Mouse (Mus musculus) heart, adult 8-10 months (tissue): ENCODE data around the gene Cacna1c. TPM values are rescaled to one million over a fixed set of nuclear protein-coding genes. Genes with fewer than 3 reads are reported as not detected.
A peak's percentile ranks its signal among the peaks of the same experiment; 100 is the strongest.

ENCODE experiments used
- DNase-seq: peaks from one replicate; pipeline ENCODE4 v3.0.0; 2022; ENCODE audit warnings: low spot score
- total RNA-seq, 4 experiments: library from RNA; stranded (reverse); gene quantifications; 2 replicates each; pipeline ENCODE4 v1.2.4; 2022

Gene Cacna1c
- total RNA-seq, 4 experiments from 2014 or later, result 227 to 263 (median 245) TPM

- no peak for DNase-seq
These were observed 337.8 kb downstream of the Cacna1c start for GRCm38 (mm10) chr6:118858431-118858830.

- DNase-seq, result no peak
These were observed 344.1 kb downstream of the Cacna1c start for GRCm38 (mm10) chr6:118852131-118852530.

- no peak for DNase-seq
These were observed 345.1 kb downstream of the Cacna1c start for GRCm38 (mm10) chr6:118851086-118851485.

- no peak for DNase-seq
These were observed 347.6 kb downstream of the Cacna1c start for GRCm38 (mm10) chr6:118848640-118849039.

GRCm38 (mm10) chr6:118847751-118848150 lies 348.5 kb downstream of the Cacna1c start:
- no peak for DNase-seq

- DNase-seq, result no peak
These were observed 350.4 kb downstream of the Cacna1c start for GRCm38 (mm10) chr6:118845829-118846228.

GRCm38 (mm10) chr6:118845180-118845579 lies 351.0 kb downstream of the Cacna1c start:
- DNase-seq, result no peak

GRCm38 (mm10) chr6:118843566-118843965 lies 352.7 kb downstream of the Cacna1c start:
- DNase-seq, result no peak

- DNase-seq, result no peak
These were observed 354.3 kb downstream of the Cacna1c start for GRCm38 (mm10) chr6:118841892-118842291.

- no peak for DNase-seq
These were observed 357.0 kb downstream of the Cacna1c start for GRCm38 (mm10) chr6:118838919-118839915.

GRCm38 (mm10) chr6:118836693-118837092 lies 359.5 kb downstream of the Cacna1c start:
- DNase-seq, result no peak

GRCm38 (mm10) chr6:118834046-118834445 lies 362.2 kb downstream of the Cacna1c start:
- DNase-seq, result no peak

- DNase-seq, result no peak
These were observed 363.2 kb downstream of the Cacna1c start for GRCm38 (mm10) chr6:118833049-118833448.

- DNase-seq, result no peak
These were observed 363.6 kb downstream of the Cacna1c start for GRCm38 (mm10) chr6:118832616-118833015.

- no peak for DNase-seq
These were observed 365.4 kb downstream of the Cacna1c start for GRCm38 (mm10) chr6:118830851-118831250.

- no peak for DNase-seq
These were observed 368.0 kb downstream of the Cacna1c start for GRCm38 (mm10) chr6:118828187-118828586.

- no peak for DNase-seq
These were observed 368.7 kb downstream of the Cacna1c start for GRCm38 (mm10) chr6:118827560-118827959.

- DNase-seq, result peak; percentile 37
These were observed 370.8 kb downstream of the Cacna1c start for GRCm38 (mm10) chr6:118825400-118825871.

GRCm38 (mm10) chr6:118821536-118821935 lies 374.7 kb downstream of the Cacna1c start:
- no peak for DNase-seq

GRCm38 (mm10) chr6:118819657-118820056 lies 376.6 kb downstream of the Cacna1c start:
- peak; percentile 52 for DNase-seq

- DNase-seq, result no peak
These were observed 378.2 kb downstream of the Cacna1c start for GRCm38 (mm10) chr6:118817928-118818503.

GRCm38 (mm10) chr6:118816253-118816652 lies 380.0 kb downstream of the Cacna1c start:
- no peak for DNase-seq

GRCm38 (mm10) chr6:118812556-118812955 lies 383.7 kb downstream of the Cacna1c start:
- DNase-seq, result no peak
